1 mouse cellular context compared by ENCODE assay signal in genomic region chr5:108626050-108626660, GRCm38 (mm10).
TF ChIP-seq lines count a peak whose summit lies in the region.

No protein-coding gene starts in this region.

TF ChIP-seq in MEL, 35 proteins besides CTCF, POLR2A, EP300 and RAD21 (continued from another document):
- peak; percentile 75 for TF ChIP-seq RCOR1 (IDR thresholded peaks at IDR 0.05; ENCODE audit: low read depth, low read length)
- peak; percentile 31; the same call in 1 of the 2 replicates for TF ChIP-seq MAZ (IDR thresholded peaks at IDR 0.05; ENCODE audit: low read depth, low read length)
- TF ChIP-seq BHLHE40 (IDR thresholded peaks at IDR 0.05; ENCODE audit: borderline replicate concordance, low read depth, low read length): no peak
